Mouse (Mus musculus) layer of hippocampus, adult 6 months (tissue): ENCODE results near the gene Entpd4b. TPM values are rescaled to one million over a fixed set of nuclear protein-coding genes. Genes with fewer than 3 reads are reported as not detected.

Experiments used
- long read RNA-seq, 2 experiments: library from polyadenylated mRNA; unstranded; transcript quantifications; one replicate each; pipeline ENCODE4 v2.0.0; 2019 to 2020
- polyA plus RNA-seq: library from polyadenylated mRNA; unstranded; fragments of <200 nt; fragmentation: Nextera tagmentation; gene quantifications from 2 replicates; pipeline ENCODE4 v1.2.3, GENCODE M21; 2021

Gene Entpd4b
- 43.6 and 47.9 TPM in 2 replicates for polyA plus RNA-seq
- long read RNA-seq, experiment 1, transcript Entpd4b-204 (13 exons, 3,589 nt), result major isoform, 42 of 181 reads
- long read RNA-seq, experiment 1, partial matches to known transcripts, result 24 of 181 reads
- long read RNA-seq, experiment 1, other reads (novel, unspliced or antisense), result 111 of 181 reads
- long read RNA-seq, experiment 2, transcript Entpd4b-204 (13 exons, 3,589 nt), result major isoform, 321 of 928 reads
- long read RNA-seq, experiment 2, partial matches to known transcripts, result 27 of 928 reads
- long read RNA-seq, experiment 2, other reads (novel, unspliced or antisense), result 580 of 928 reads

DNA sequence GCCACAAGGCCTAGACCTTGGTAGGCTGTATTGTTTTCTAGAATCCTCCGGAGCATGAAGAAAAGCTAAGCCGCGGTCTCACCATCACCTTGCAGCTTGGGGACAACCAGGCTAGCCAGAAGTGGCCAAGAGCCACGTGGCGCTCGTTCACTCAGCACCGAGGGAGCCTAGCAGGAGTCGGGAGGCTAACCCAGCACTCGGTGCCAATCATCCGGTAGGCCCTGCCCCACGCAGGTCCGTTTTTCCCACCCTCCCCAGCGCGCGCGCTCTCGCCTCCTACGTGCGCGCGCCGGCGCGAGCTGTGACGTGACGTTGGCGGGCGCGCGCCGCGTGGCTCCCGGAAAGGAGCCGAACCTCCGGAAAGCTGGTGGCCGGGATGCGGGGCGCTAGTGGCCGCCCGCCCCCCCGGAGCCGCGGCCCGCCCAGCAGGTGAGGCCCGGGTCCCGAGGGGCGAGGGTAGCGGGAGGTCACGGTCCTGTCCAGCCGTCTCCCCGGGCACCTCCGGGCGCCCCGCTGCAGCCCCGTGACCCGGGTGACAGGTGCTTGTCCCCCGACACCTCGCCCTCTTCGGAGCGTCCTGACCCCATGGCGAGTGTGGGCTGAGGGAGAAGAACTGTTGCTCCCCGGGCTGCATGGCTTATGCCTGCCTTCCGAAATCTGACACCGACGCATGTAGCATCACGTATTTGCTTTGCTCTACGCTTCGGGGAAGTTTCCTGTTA lies at the start of gene Entpd4b:
Gene Entpd4b (plus strand): TSS at position 315 of the 722 bp plus-strand sequence.

DNA sequence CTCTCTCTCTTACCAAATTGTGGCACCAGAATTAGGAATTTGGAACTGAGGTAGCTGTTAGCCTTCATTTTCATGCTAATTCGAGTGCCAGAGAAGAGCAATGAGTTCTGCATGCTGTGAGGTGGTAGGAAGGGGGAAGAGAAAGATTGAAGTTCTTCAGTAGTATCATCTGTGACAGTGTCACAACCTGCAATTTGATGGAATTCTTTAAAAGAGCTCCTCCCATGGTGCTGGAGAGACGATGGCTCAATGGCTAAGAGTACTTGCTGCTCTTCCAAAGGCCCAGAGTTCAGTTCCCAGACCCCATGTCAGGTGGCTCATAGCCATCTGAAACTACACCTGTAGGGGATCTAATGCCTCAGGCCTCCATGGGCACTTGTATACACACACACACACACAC lies 42.8 kb upstream of the Entpd4b start, which contains the start of gene Gm27179:
Gene Gm27179 (minus strand): TSS at position 101 of the 400 bp plus-strand sequence.

Other genes starting within 250 kb of the Entpd4b start
- 6.4 and 7.9 TPM in 2 replicates for gene Gm16867, start 52.1 kb upstream of the Entpd4b start, polyA plus RNA-seq
- gene Gm27179, start 42.9 kb upstream of the Entpd4b start, polyA plus RNA-seq, result not detected in 2 replicates